Mouse (Mus musculus) forebrain, embryonic 16.5 days (tissue): Measurements from ENCODE around the gene Phldb2. TPM values are rescaled to one million over a fixed set of nuclear protein-coding genes. Genes with fewer than 3 reads are reported as not detected.

ENCODE experiments used
- ATAC-seq: fragments of 200-750 bp; cut with Nextera tagmentation; 2 replicates; pipeline ENCODE4 v1.8.0; 2017; ENCODE audit warnings: mild to moderate bottlenecking, moderate library complexity
- H3K27ac ChIP-seq: fragments of 300-500 bp; sonication (generic); 2 replicates; pipeline ENCODE4 v1.5.1; 2014; ENCODE audit warnings: low read length, control low read depth
- H3K27me3 ChIP-seq: fragments of 300-500 bp; sonication (generic); replicated peaks from 2 replicates; pipeline ENCODE4 v1.6.1; 2014; ENCODE audit warnings: low read length; ENCODE audit not compliant: control insufficient read depth, insufficient read depth
- H3K36me3 ChIP-seq: fragments of 300-500 bp; sonication (generic); 2 replicates; pipeline ENCODE4 v1.6.1; 2014; ENCODE audit not compliant: control insufficient read depth, insufficient read depth
- H3K4me1 ChIP-seq: fragments of 300-500 bp; sonication (generic); replicated peaks from 2 replicates; pipeline ENCODE4 v1.6.1; 2014; ENCODE audit warnings: low read length; ENCODE audit not compliant: control insufficient read depth, insufficient read depth
- H3K4me2 ChIP-seq: fragments of 300-500 bp; sonication (generic); 2 replicates; pipeline ENCODE4 v1.6.1; 2014; ENCODE audit warnings: mild to moderate bottlenecking, low read length, control low read depth
- H3K4me3 ChIP-seq: fragments of 300-500 bp; sonication (generic); replicated peaks from 2 replicates; pipeline ENCODE4 v1.5.1; 2014; ENCODE audit warnings: mild to moderate bottlenecking, low read length, control low read depth
- H3K9ac ChIP-seq: fragments of 300-500 bp; sonication (generic); replicated peaks from 2 replicates; pipeline ENCODE4 v1.6.1; 2014; ENCODE audit warnings: low read depth, low read length, control low read depth
- H3K9me3 ChIP-seq: fragments of 300-500 bp; sonication (generic); 2 replicates; pipeline ENCODE4 v1.6.1; 2016; ENCODE audit warnings: low read length; ENCODE audit not compliant: control insufficient read depth
- WGBS: fragments of 180-500 bp; shearing (Covaris S2); extraction: QIAGEN DNeasy Blood & Tissue Kit; methylation state at CpG from one replicate; pipeline ENCODE4 v1.1.7; 2014; 5-methylcytosine and 5-hydroxymethylcytosine counted together
- polyA plus RNA-seq: library from polyadenylated mRNA; unstranded; fragments of >200 nt; fragmentation: Nextera tagmentation; extraction: Ambion mirVana; gene quantifications from 2 replicates; pipeline ENCODE4 v1.2.1, GENCODE M21; 2015

Gene Phldb2
- polyA plus RNA-seq, 1 experiment from 2014 or later, result 7.1 TPM

- no peak for ATAC-seq
- Histone ChIP-seq H3K4me2 (no peak overlapping the region), H3K9me3 (no peaks in the 10 kb centered on the region), H3K4me1 (no peaks in the 10 kb centered on the region), H3K4me3 (no peak overlapping the region), H3K9ac (no peak overlapping the region), H3K27me3 (no peaks in the 10 kb centered on the region), H3K27ac (no peak overlapping the region), H3K36me3 (no peaks in the 10 kb centered on the region)
- WGBS, result 87% methylated on average over 9 of the region's 9 CpGs
Observed at GRCm38 (mm10) chr16:45758726-45759269, 194.6 kb downstream of the Phldb2 start.

- Histone ChIP-seq H3K36me3 (no peaks in the 10 kb centered on the region), H3K4me3 (no peak overlapping the region), H3K27ac (no peak overlapping the region), H3K27me3 (no peaks in the 10 kb centered on the region), H3K4me2 (no peak overlapping the region), H3K4me1 (no peaks in the 10 kb centered on the region), H3K9me3 (no peaks in the 10 kb centered on the region), H3K9ac (no peak overlapping the region)
- peak; percentile 26; the same call in 1 of the 2 replicates for ATAC-seq
- 86% methylated on average over 12 of the region's 12 CpGs for WGBS
Observed at GRCm38 (mm10) chr16:45757421-45758078, 195.8 kb downstream of the Phldb2 start.

DNA sequence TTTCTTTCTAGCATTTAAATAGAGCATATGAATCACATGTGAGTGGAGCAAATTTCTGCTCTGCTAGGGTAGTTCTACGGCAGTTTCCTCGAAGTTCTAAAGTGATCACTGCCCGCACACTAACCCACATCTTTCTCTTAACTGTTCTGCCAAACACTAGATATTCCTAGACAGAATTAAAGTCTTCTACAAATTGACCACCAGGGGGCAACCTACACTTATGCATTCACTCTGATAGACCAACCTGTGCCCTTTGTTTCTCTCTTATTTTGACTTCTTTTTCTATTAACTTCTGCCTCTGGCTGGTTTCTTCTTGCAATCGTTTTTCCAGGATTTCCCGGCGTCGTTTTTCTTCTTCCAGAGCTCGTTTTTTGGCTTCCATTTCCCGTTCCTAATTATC, 196.5 kb downstream of the Phldb2 start:
- H3K9me3 ChIP-seq, result no peaks in the 10 kb centered on the region
- WGBS, result 34% methylated on average over 9 of the region's 9 CpGs
- peak; percentile 91 for ATAC-seq
- H3K27me3 ChIP-seq, result no peaks in the 10 kb centered on the region
- H3K4me2 ChIP-seq, result no peak overlapping the region
- no peak overlapping the region for H3K9ac ChIP-seq
- H3K4me3 ChIP-seq, result no peak overlapping the region
- H3K27ac ChIP-seq, result no peak overlapping the region
- H3K4me1 ChIP-seq, result no peaks in the 10 kb centered on the region
- H3K36me3 ChIP-seq, result no peaks in the 10 kb centered on the region

DNA sequence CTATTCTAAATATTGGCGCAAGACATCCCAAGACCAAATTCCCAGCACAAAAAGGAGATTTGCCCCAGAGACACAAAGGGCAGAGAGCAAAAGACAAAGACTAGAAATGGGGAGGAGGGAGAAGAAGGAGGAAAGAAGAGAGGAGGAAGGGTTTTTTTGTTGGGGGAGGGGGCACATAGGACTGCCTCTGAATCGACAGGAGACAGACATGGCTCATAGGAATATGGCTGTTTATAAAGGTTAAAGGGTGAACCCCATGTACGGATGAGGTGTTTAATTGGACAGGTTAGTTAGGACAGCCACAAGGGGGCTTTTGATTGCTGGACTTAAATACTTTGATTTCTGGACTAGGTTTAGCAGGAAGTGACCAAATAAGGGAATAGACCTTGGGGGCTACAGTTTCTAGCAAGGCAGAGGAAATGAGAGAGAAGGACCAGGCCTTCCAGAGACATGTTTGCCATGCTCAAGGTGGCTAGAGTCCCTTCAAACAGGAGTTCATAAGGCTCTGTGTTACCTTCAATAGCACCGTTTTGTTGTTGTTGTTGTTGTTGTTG, 209.7 kb downstream of the Phldb2 start:
- WGBS, result 71% methylated on average over 4 of the region's 4 CpGs
- H3K4me2 ChIP-seq, result peak overlapping the region; percentile 59
- no peaks in the 10 kb centered on the region for H3K27me3 ChIP-seq
- no peak overlapping the region for H3K9ac ChIP-seq
- peaks cover 14% of the 10 kb centered on the region for H3K4me1 ChIP-seq
- H3K27ac ChIP-seq, result peak overlapping the region; percentile 83; the same call in 1 of the 2 replicates
- no peak overlapping the region for H3K4me3 ChIP-seq
- no peak for ATAC-seq
- H3K36me3 ChIP-seq, result no peaks in the 10 kb centered on the region
- no peaks in the 10 kb centered on the region for H3K9me3 ChIP-seq

- WGBS, result under 1% methylated on average over 49 of the region's 51 CpGs
- H3K4me2 ChIP-seq, result peak within 1 kb of the TSS; percentile 59
- H3K4me3 ChIP-seq, result peak within 1 kb of the TSS; percentile 93
- H3K9me3 ChIP-seq, result no peaks in the 10 kb centered on the region
- no peaks in the 10 kb centered on the region for H3K36me3 ChIP-seq
- H3K27me3 ChIP-seq, result no peaks in the 10 kb centered on the region
- ATAC-seq, result peak; percentile 98
- H3K9ac ChIP-seq, result peak within 1 kb of the TSS; percentile 98
- peaks cover 14% of the 10 kb centered on the region for H3K4me1 ChIP-seq
- peak within 1 kb of the TSS; percentile 94 for H3K27ac ChIP-seq
Observed at GRCm38 (mm10) chr16:45742615-45743476, 210.6 kb downstream of the Phldb2 start, which contains the start of gene Abhd10. TSS of gene Abhd10 (minus strand) at chr16:45742955.

GRCm38 (mm10) chr16:45737880-45738279, 215.5 kb downstream of the Phldb2 start:
- Histone ChIP-seq H3K4me2 (no peak overlapping the region), H3K36me3 (peaks cover 10% of the 10 kb centered on the region), H3K9ac (no peak overlapping the region), H3K9me3 (no peaks in the 10 kb centered on the region), H3K27me3 (no peaks in the 10 kb centered on the region), H3K4me3 (no peak overlapping the region), H3K4me1 (peaks cover 9% of the 10 kb centered on the region), H3K27ac (no peak overlapping the region)
- WGBS, result 96% methylated on average over 8 of the region's 8 CpGs
- ATAC-seq, result no peak

DNA sequence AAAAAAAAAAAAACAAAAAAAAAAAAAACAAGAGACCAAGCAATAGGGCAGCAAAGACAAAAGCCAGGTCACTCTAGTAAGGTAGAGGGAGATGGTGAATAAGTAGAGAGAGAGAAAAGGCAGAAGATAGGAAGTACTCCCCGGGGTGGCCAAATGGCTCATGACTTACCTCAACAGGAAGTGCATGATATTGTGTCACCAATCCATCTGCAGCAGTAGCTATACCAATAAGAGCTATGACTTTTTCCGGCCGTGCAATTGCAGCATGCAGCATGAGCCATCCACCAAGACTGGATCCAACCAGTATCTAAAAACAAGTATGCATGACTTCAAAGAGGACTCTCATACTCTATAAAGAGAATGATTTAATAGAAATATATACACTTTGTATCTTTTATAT, 216.7 kb downstream of the Phldb2 start:
- H3K9me3 ChIP-seq, result no peaks in the 10 kb centered on the region
- H3K36me3 ChIP-seq, result peaks cover 13% of the 10 kb centered on the region
- no peak overlapping the region for H3K9ac ChIP-seq
- ATAC-seq, result no peak
- peaks cover 9% of the 10 kb centered on the region for H3K4me1 ChIP-seq
- no peak overlapping the region for H3K4me2 ChIP-seq
- H3K27me3 ChIP-seq, result no peaks in the 10 kb centered on the region
- H3K4me3 ChIP-seq, result no peak overlapping the region
- no peak overlapping the region for H3K27ac ChIP-seq
- WGBS, result 91% methylated on average over 3 of the region's 3 CpGs

GRCm38 (mm10) chr16:45729163-45729562, 224.2 kb downstream of the Phldb2 start:
- no peaks in the 10 kb centered on the region for H3K9me3 ChIP-seq
- peaks cover 4% of the 10 kb centered on the region; the same call in 1 of the 2 replicates for H3K4me1 ChIP-seq
- no peaks in the 10 kb centered on the region for H3K27me3 ChIP-seq
- no peak overlapping the region for H3K4me3 ChIP-seq
- peaks cover 4% of the 10 kb centered on the region; the same call in 1 of the 2 replicates for H3K36me3 ChIP-seq
- H3K9ac ChIP-seq, result no peak overlapping the region
- no peak overlapping the region for H3K27ac ChIP-seq
- ATAC-seq, result no peak
- 87% methylated on average over 5 of the region's 5 CpGs for WGBS
- H3K4me2 ChIP-seq, result no peak overlapping the region

DNA sequence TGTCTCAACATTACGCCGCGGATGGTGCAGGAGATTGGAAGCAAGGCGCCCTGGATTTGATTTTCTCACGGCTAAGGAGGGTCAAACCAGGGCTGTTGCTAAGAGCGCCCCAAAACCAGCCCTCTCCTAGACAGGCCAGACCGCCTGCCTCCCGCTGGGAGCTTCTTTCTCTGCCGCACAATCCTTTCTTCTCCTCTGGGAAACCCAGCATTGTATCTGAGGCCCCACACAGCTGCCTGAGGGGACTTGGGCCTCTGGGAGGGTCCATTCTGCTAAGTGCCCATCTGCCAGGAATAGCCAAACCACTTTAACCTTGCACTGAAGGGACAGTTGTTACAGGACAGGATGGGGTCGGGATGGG, 228.7 kb downstream of the Phldb2 start:
- peaks cover 26% of the 10 kb centered on the region for H3K4me1 ChIP-seq
- H3K36me3 ChIP-seq, result 0 out of 2 replicates have a peak, but pooled peaks cover 2% of the 10 kb centered on the region
- no peaks in the 10 kb centered on the region for H3K27me3 ChIP-seq
- peak overlapping the region; percentile 98 for H3K27ac ChIP-seq
- peak overlapping the region; percentile 96 for H3K9ac ChIP-seq
- WGBS, result under 1% methylated on average over 10 of the region's 10 CpGs
- peak; percentile 66 for ATAC-seq
- peak overlapping the region; percentile 76 for H3K4me2 ChIP-seq
- H3K4me3 ChIP-seq, result peak overlapping the region; percentile 77
- H3K9me3 ChIP-seq, result no peaks in the 10 kb centered on the region
